Mouse (Mus musculus) forebrain, embryonic 13.5 days (tissue): ENCODE data around the gene Grap. TPM values are rescaled to one million over a fixed set of nuclear protein-coding genes. Genes with fewer than 3 reads are reported as not detected.

Source experiments
- ATAC-seq: fragments of 200-750 bp; cut with Nextera tagmentation; 2 replicates; pipeline ENCODE4 v1.8.0; 2017
- H3K27ac ChIP-seq: fragments of 300-500 bp; sonication (generic); 2 replicates; pipeline ENCODE4 v1.5.1; 2015; ENCODE audit warnings: inconsistent platforms, mild to moderate bottlenecking, moderate library complexity
- H3K27me3 ChIP-seq: fragments of 300-500 bp; sonication (generic); 2 replicates; pipeline ENCODE4 v1.6.1; 2015; ENCODE audit warnings: mild to moderate bottlenecking, inconsistent platforms
- H3K36me3 ChIP-seq: fragments of 300-500 bp; sonication (generic); 2 replicates; pipeline ENCODE4 v1.6.1; 2015; ENCODE audit warnings: mild to moderate bottlenecking, inconsistent platforms; ENCODE audit not compliant: poor library complexity, severe bottlenecking
- H3K4me1 ChIP-seq: fragments of 300-500 bp; sonication (generic); 2 replicates; pipeline ENCODE4 v1.6.1; 2015; ENCODE audit warnings: inconsistent platforms
- H3K4me2 ChIP-seq: fragments of 300-500 bp; sonication (generic); 2 replicates; pipeline ENCODE4 v1.6.1; 2015; ENCODE audit warnings: inconsistent platforms, mild to moderate bottlenecking, moderate library complexity
- H3K4me3 ChIP-seq: fragments of 300-500 bp; sonication (generic); 2 replicates; pipeline ENCODE4 v1.5.1; 2015; ENCODE audit warnings: mild to moderate bottlenecking, inconsistent platforms
- H3K9ac ChIP-seq: fragments of 300-500 bp; sonication (generic); 2 replicates; pipeline ENCODE4 v1.6.1; 2015; ENCODE audit warnings: mild to moderate bottlenecking, inconsistent platforms
- H3K9me3 ChIP-seq: fragments of 300-500 bp; sonication (generic); replicated peaks from 2 replicates; pipeline ENCODE4 v1.6.1; 2016; ENCODE audit warnings: inconsistent platforms
- WGBS: fragments of 180-500 bp; shearing (Covaris S2); methylation state at CpG from one replicate; pipeline ENCODE4 v1.1.7; 2015; 5-methylcytosine and 5-hydroxymethylcytosine counted together
- polyA plus RNA-seq: library from polyadenylated mRNA; unstranded; fragments of >200 nt; fragmentation: Nextera tagmentation; extraction: Ambion mirVana; gene quantifications from 2 replicates; pipeline ENCODE4 v1.2.1, GENCODE M21; 2015

The Grap gene
- polyA plus RNA-seq, 1 experiment from 2014 or later: 8.2 TPM

GRCm38 (mm10) chr11:61642106-61642505 lies 11.0 kb upstream of the Grap start:
- no peaks in the 10 kb centered on the region for H3K36me3 ChIP-seq
- H3K9ac ChIP-seq: no peak overlapping the region
- H3K4me2 ChIP-seq: no peak overlapping the region
- H3K27me3 ChIP-seq: 0 out of 2 replicates have a peak, but pooled peaks cover 3% of the 10 kb centered on the region
- ATAC-seq: no peak
- WGBS: 84% methylated on average over 7 of the region's 7 CpGs
- no peaks in the 10 kb centered on the region for H3K9me3 ChIP-seq
- no peaks in the 10 kb centered on the region for H3K4me1 ChIP-seq
- H3K4me3 ChIP-seq: no peak overlapping the region
- H3K27ac ChIP-seq: no peak overlapping the region

GRCm38 (mm10) chr11:61643184-61643961 lies 9.7 kb upstream of the Grap start:
- no peak for ATAC-seq
- Histone ChIP-seq H3K9ac (no peak overlapping the region), H3K9me3 (no peaks in the 10 kb centered on the region), H3K4me2 (no peak overlapping the region), H3K27ac (no peak overlapping the region), H3K27me3 (0 out of 2 replicates have a peak, but pooled peaks cover 3% of the 10 kb centered on the region), H3K4me1 (no peaks in the 10 kb centered on the region), H3K4me3 (no peak overlapping the region), H3K36me3 (no peaks in the 10 kb centered on the region)
- 83% methylated on average over 5 of the region's 5 CpGs for WGBS

- WGBS: 66% methylated on average over 11 of the region's 11 CpGs
- no peaks in the 10 kb centered on the region for H3K9me3 ChIP-seq
- no peak overlapping the region for H3K4me3 ChIP-seq
- no peak overlapping the region for H3K9ac ChIP-seq
- ATAC-seq: no peak
- H3K4me2 ChIP-seq: no peak overlapping the region
- 0 out of 2 replicates have a peak, but pooled peaks cover 3% of the 10 kb centered on the region for H3K27me3 ChIP-seq
- no peaks in the 10 kb centered on the region for H3K4me1 ChIP-seq
- H3K27ac ChIP-seq: no peak overlapping the region
- H3K36me3 ChIP-seq: no peaks in the 10 kb centered on the region
Measured at GRCm38 (mm10) chr11:61644576-61645326, 8.3 kb upstream of the Grap start.

- H3K4me1 ChIP-seq: no peaks in the 10 kb centered on the region
- no peak overlapping the region for H3K27ac ChIP-seq
- no peak for ATAC-seq
- H3K4me3 ChIP-seq: no peak overlapping the region
- H3K9ac ChIP-seq: no peak overlapping the region
- 76% methylated on average over 5 of the region's 5 CpGs for WGBS
- H3K9me3 ChIP-seq: no peaks in the 10 kb centered on the region
- H3K36me3 ChIP-seq: no peaks in the 10 kb centered on the region
- H3K4me2 ChIP-seq: no peak overlapping the region
- H3K27me3 ChIP-seq: 0 out of 2 replicates have a peak, but pooled peaks cover 3% of the 10 kb centered on the region
Measured at GRCm38 (mm10) chr11:61645357-61645857, 7.7 kb upstream of the Grap start.

- Histone ChIP-seq H3K27ac (no peak overlapping the region), H3K27me3 (0 out of 2 replicates have a peak, but pooled peaks cover 3% of the 10 kb centered on the region), H3K36me3 (no peaks in the 10 kb centered on the region), H3K4me3 (no peak overlapping the region), H3K9me3 (no peaks in the 10 kb centered on the region), H3K4me2 (no peak overlapping the region), H3K9ac (no peak overlapping the region), H3K4me1 (no peaks in the 10 kb centered on the region)
- no peak for ATAC-seq
- WGBS: 65% methylated on average over 2 of the region's 2 CpGs
Measured at GRCm38 (mm10) chr11:61646499-61647039, 6.5 kb upstream of the Grap start.

GRCm38 (mm10) chr11:61647110-61647910 lies 5.8 kb upstream of the Grap start:
- 72% methylated on average over 10 of the region's 10 CpGs for WGBS
- Histone ChIP-seq H3K27ac (no peak overlapping the region), H3K4me1 (no peaks in the 10 kb centered on the region), H3K4me3 (no peak overlapping the region), H3K4me2 (no peak overlapping the region), H3K27me3 (0 out of 2 replicates have a peak, but pooled peaks cover 3% of the 10 kb centered on the region), H3K9ac (no peak overlapping the region), H3K36me3 (no peaks in the 10 kb centered on the region), H3K9me3 (no peaks in the 10 kb centered on the region)
- no peak for ATAC-seq

- no peak overlapping the region for H3K9ac ChIP-seq
- H3K9me3 ChIP-seq: no peaks in the 10 kb centered on the region
- ATAC-seq: no peak
- no peak overlapping the region for H3K27ac ChIP-seq
- no peak overlapping the region for H3K4me3 ChIP-seq
- no peak overlapping the region for H3K4me2 ChIP-seq
- H3K27me3 ChIP-seq: 0 out of 2 replicates have a peak, but pooled peaks cover 3% of the 10 kb centered on the region
- 79% methylated on average over 6 of the region's 6 CpGs for WGBS
- no peaks in the 10 kb centered on the region for H3K36me3 ChIP-seq
- H3K4me1 ChIP-seq: no peaks in the 10 kb centered on the region
Measured at GRCm38 (mm10) chr11:61647956-61648748, 4.9 kb upstream of the Grap start.

GRCm38 (mm10) chr11:61648749-61649115 lies 4.3 kb upstream of the Grap start:
- no peak for ATAC-seq
- no peaks in the 10 kb centered on the region for H3K36me3 ChIP-seq
- H3K9me3 ChIP-seq: no peaks in the 10 kb centered on the region
- 88% methylated on average over 7 of the region's 7 CpGs for WGBS
- H3K4me1 ChIP-seq: no peaks in the 10 kb centered on the region
- 0 out of 2 replicates have a peak, but pooled peaks cover 3% of the 10 kb centered on the region for H3K27me3 ChIP-seq
- no peak overlapping the region for H3K4me3 ChIP-seq
- no peak overlapping the region for H3K27ac ChIP-seq
- H3K9ac ChIP-seq: no peak overlapping the region
- H3K4me2 ChIP-seq: no peak overlapping the region

- Histone ChIP-seq H3K27ac (no peak overlapping the region), H3K36me3 (no peaks in the 10 kb centered on the region), H3K27me3 (0 out of 2 replicates have a peak, but pooled peaks cover 3% of the 10 kb centered on the region), H3K4me3 (no peak overlapping the region), H3K4me1 (no peaks in the 10 kb centered on the region), H3K9me3 (no peaks in the 10 kb centered on the region), H3K4me2 (no peak overlapping the region), H3K9ac (no peak overlapping the region)
- WGBS: 93% methylated on average over 5 of the region's 5 CpGs
- ATAC-seq: no peak
Measured at GRCm38 (mm10) chr11:61649163-61649580, 3.9 kb upstream of the Grap start.

- Histone ChIP-seq H3K4me3 (no peak overlapping the region), H3K36me3 (no peaks in the 10 kb centered on the region), H3K9ac (no peak overlapping the region), H3K9me3 (no peaks in the 10 kb centered on the region), H3K4me2 (no peak overlapping the region), H3K4me1 (no peaks in the 10 kb centered on the region), H3K27me3 (0 out of 2 replicates have a peak, but pooled peaks cover 3% of the 10 kb centered on the region), H3K27ac (no peak overlapping the region)
- no peak for ATAC-seq
- WGBS: 93% methylated on average over 4 of the region's 4 CpGs
Measured at GRCm38 (mm10) chr11:61649626-61650025, 3.4 kb upstream of the Grap start.
